Mouse (Mus musculus) lung, adult 2 months (tissue): ENCODE data around the gene Kcnj2.

ENCODE experiments used
- CTCF ChIP-seq: fragments of 200-500 bp; IDR thresholded peaks from 2 replicates; pipeline ENCODE4 v1.5.1; 2011; ENCODE audit warnings: mild to moderate bottlenecking, low read length, control low read depth; ENCODE audit not compliant: insufficient read depth
- POLR2A ChIP-seq: fragments of 200-500 bp; IDR thresholded peaks from 2 replicates; pipeline ENCODE4 v1.6.1; 2011; ENCODE audit warnings: low read depth, mild to moderate bottlenecking, control low read depth, low read length, borderline replicate concordance; ENCODE audit errors: extremely low read depth

DNA sequence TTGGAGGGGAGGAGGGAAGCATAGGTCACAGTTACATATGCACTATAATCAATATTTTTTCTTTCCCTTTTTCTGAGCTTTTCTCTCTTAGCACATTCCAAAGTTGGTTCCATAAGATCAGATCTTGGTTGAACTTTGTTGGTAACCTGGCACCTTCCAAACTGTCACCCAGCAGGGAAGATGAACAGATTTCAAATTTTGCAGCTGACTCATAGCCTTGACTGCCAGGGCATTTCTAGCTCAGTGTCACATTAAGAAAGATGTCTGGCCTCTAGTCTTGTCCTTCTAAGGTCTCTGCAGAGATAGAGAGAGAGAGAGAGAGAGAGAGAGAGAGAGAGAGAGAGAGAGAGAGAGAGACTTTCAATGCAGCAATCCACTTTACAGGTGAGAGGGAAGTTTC lies 8.2 kb downstream of the Kcnj2 start:
- no peak for TF ChIP-seq CTCF
- no peak for TF ChIP-seq POLR2A
